Mouse (Mus musculus) stomach, embryonic 15.5 days (tissue): ENCODE data around the gene C130032M10Rik. TPM values are rescaled to one million over a fixed set of nuclear protein-coding genes. Genes with fewer than 3 reads are reported as not detected.

Source experiments
- ATAC-seq: fragments of 200-750 bp; cut with Nextera tagmentation; 2 replicates; pipeline ENCODE4 v1.8.0; 2017; ENCODE audit warnings: low read depth, moderate number of reproducible peaks, moderate TSS enrichment; ENCODE audit not compliant: insufficient read depth, low FRiP score
- H3K27ac ChIP-seq: fragments of 300-500 bp; sonication (generic); 2 replicates; pipeline ENCODE4 v1.5.1; 2015; ENCODE audit warnings: mild to moderate bottlenecking, inconsistent platforms
- H3K27me3 ChIP-seq: fragments of 300-500 bp; sonication (generic); replicated peaks from 2 replicates; pipeline ENCODE4 v1.6.1; 2015; ENCODE audit warnings: inconsistent platforms
- H3K36me3 ChIP-seq: fragments of 300-500 bp; sonication (generic); 2 replicates; pipeline ENCODE4 v1.6.1; 2015; ENCODE audit warnings: inconsistent platforms
- H3K4me1 ChIP-seq: fragments of 300-500 bp; sonication (generic); 2 replicates; pipeline ENCODE4 v1.6.1; 2015; ENCODE audit warnings: inconsistent platforms
- H3K4me2 ChIP-seq: fragments of 300-500 bp; sonication (generic); 2 replicates; pipeline ENCODE4 v1.6.1; 2015; ENCODE audit warnings: mild to moderate bottlenecking, inconsistent platforms
- H3K4me3 ChIP-seq: fragments of 300-500 bp; sonication (generic); replicated peaks from 2 replicates; pipeline ENCODE4 v1.5.1; 2015; ENCODE audit warnings: inconsistent platforms
- H3K9ac ChIP-seq: fragments of 300-500 bp; sonication (generic); 2 replicates; pipeline ENCODE4 v1.6.1; 2015; ENCODE audit warnings: inconsistent platforms
- H3K9me3 ChIP-seq: fragments of 300-500 bp; sonication (generic); 2 replicates; pipeline ENCODE4 v1.6.1; 2016; ENCODE audit warnings: inconsistent platforms
- WGBS: fragments of 180-500 bp; shearing (Covaris S2); methylation state at CpG from one replicate; pipeline ENCODE4 v1.1.7; 2015; 5-methylcytosine and 5-hydroxymethylcytosine counted together
- polyA plus RNA-seq: library from polyadenylated mRNA; unstranded; fragments of >200 nt; fragmentation: Nextera tagmentation; extraction: Ambion mirVana; gene quantifications from 2 replicates; pipeline ENCODE4 v1.2.1, GENCODE M21; 2015

The C130032M10Rik gene
- polyA plus RNA-seq, 1 experiment from 2014 or later = 0.19 TPM

DNA sequence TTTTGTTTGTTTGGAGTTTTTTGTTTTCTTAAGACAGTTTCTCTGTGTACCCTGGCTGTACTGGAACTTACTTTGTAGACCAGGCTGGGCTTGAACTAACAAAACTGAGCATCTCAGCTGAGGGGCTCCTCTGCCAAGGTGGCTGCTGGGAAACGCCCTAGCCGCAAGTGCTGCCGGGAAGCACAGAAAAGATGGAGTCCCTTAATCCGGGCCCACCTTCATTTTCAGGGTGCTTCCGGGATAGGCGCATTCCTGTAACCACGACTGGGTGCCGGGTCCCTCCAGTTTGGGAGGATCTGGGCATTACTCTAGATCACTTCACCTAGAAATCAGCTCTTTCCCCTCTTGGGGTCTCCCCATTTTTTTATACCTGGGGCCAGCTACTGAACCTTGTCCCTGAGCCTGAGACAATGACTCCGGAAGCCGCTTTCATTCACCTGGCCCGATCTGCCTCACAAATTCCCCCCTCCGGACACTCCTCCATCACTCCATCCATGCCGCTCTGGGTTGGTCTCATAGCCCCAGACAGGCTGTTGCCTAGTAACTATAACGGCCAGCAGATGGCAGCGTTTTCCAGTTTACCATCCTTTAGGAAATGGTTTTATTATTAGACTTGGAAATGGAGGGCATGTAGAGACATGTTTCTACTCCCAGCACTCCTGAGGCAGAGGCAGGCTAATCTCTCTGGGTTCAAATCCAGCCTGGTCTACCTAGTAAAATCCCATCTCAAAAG is 15.5 kb upstream of the C130032M10Rik start:
- ATAC-seq = no peak

GRCm38 (mm10) chr9:114501111-114501510 is 14.4 kb upstream of the C130032M10Rik start:
- ATAC-seq = no peak
- no peaks in the 10 kb centered on the region for H3K36me3 ChIP-seq
- 88% methylated on average over 7 of the region's 7 CpGs for WGBS

More for the DNA sequence above, 15.5 kb upstream of the C130032M10Rik start:
- H3K27ac ChIP-seq = no peak overlapping the region
- no peaks in the 10 kb centered on the region for H3K36me3 ChIP-seq
- 18% methylated on average over 15 of the region's 15 CpGs for WGBS
- no peak overlapping the region for H3K9ac ChIP-seq
- H3K4me1 ChIP-seq = no peaks in the 10 kb centered on the region
- no peak overlapping the region for H3K4me2 ChIP-seq
- H3K27me3 ChIP-seq = no peaks in the 10 kb centered on the region
- no peaks in the 10 kb centered on the region for H3K9me3 ChIP-seq
- no peak overlapping the region for H3K4me3 ChIP-seq

DNA sequence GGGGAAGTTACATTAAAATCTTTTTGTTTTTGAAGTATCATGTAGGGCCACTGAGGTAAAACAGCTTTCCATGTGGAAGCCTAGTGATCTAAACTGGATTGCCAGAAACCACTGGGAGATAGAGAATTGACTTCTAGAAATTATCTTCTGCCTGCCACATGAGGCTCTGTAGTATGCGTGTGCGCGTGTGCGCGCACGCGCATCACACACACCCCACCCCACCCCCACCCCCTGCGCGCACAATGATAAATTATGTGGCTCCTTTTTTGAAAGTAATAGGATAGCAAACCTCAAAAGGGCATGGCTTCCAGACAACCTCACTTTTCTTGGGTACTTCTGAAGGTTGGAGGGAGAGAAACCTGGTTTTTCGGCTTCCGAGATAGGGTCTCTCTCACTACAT is 13.6 kb upstream of the C130032M10Rik start:
- no peak for ATAC-seq
- Histone ChIP-seq H3K4me3 (no peak overlapping the region), H3K9ac (no peak overlapping the region), H3K27ac (no peak overlapping the region), H3K4me2 (no peak overlapping the region), H3K9me3 (no peaks in the 10 kb centered on the region), H3K27me3 (no peaks in the 10 kb centered on the region), H3K4me1 (no peaks in the 10 kb centered on the region), H3K36me3 (no peaks in the 10 kb centered on the region)
- 96% methylated on average over 11 of the region's 11 CpGs for WGBS

More at GRCm38 (mm10) chr9:114501111-114501510, 14.4 kb upstream of the C130032M10Rik start:
- Histone ChIP-seq H3K4me1 (no peaks in the 10 kb centered on the region), H3K4me2 (no peak overlapping the region), H3K27ac (no peak overlapping the region), H3K4me3 (no peak overlapping the region), H3K9ac (no peak overlapping the region), H3K9me3 (no peaks in the 10 kb centered on the region), H3K27me3 (no peaks in the 10 kb centered on the region)

GRCm38 (mm10) chr9:114502711-114503427 is 12.6 kb upstream of the C130032M10Rik start:
- no peak for ATAC-seq
- no peaks in the 10 kb centered on the region for H3K27me3 ChIP-seq
- H3K27ac ChIP-seq = no peak overlapping the region

GRCm38 (mm10) chr9:114504816-114505215 is 10.7 kb upstream of the C130032M10Rik start, which contains the start of gene Ccr4:
Ccr4 (minus strand) TSS chr9:114504916.
- ATAC-seq = no peak
- Histone ChIP-seq H3K4me3 (no peak within 1 kb of the TSS), H3K27me3 (no peaks in the 10 kb centered on the region), H3K9ac (no peak within 1 kb of the TSS), H3K9me3 (no peaks in the 10 kb centered on the region), H3K36me3 (no peaks in the 10 kb centered on the region; the same call in 1 of the 2 replicates), H3K4me1 (no peaks in the 10 kb centered on the region), H3K27ac (no peak within 1 kb of the TSS), H3K4me2 (no peak within 1 kb of the TSS)
- 81% methylated on average over 9 of the region's 9 CpGs for WGBS

More at GRCm38 (mm10) chr9:114502711-114503427, 12.6 kb upstream of the C130032M10Rik start:
- no peak overlapping the region for H3K4me3 ChIP-seq
- H3K36me3 ChIP-seq = no peaks in the 10 kb centered on the region
- no peaks in the 10 kb centered on the region for H3K4me1 ChIP-seq
- no peaks in the 10 kb centered on the region for H3K9me3 ChIP-seq
- H3K4me2 ChIP-seq = no peak overlapping the region
- 59% methylated on average over 15 of the region's 15 CpGs for WGBS
- H3K9ac ChIP-seq = no peak overlapping the region

GRCm38 (mm10) chr9:114506564-114506963 is 8.9 kb upstream of the C130032M10Rik start:
- WGBS = 58% methylated on average over 4 of the region's 4 CpGs

DNA sequence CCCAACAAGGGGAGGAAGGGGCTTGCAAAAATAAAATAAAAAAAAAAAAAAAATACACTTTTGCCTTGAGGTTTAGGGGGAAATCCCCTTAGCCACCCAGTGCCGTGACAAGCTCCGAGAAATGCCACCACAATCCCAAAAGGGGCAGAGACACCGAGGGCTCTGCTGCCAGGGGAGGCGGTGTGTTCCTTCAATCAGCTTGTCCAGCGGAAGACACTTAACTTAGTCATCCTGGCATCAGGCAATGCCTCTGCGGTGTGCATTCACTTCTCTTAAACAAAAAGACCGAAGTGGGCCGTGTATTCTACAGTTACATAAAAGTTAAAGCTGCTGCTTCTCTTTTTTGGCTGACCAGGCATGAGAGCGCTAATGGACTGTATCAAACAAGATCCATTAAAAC is 8.1 kb upstream of the C130032M10Rik start:
- H3K9me3 ChIP-seq = no peaks in the 10 kb centered on the region
- no peak overlapping the region for H3K4me2 ChIP-seq
- 90% methylated on average over 9 of the region's 9 CpGs for WGBS
- no peak for ATAC-seq
- H3K36me3 ChIP-seq = peaks cover 13% of the 10 kb centered on the region; the same call in 1 of the 2 replicates
- H3K4me3 ChIP-seq = no peak overlapping the region
- no peak overlapping the region for H3K27ac ChIP-seq
- H3K27me3 ChIP-seq = no peaks in the 10 kb centered on the region
- H3K4me1 ChIP-seq = no peaks in the 10 kb centered on the region
- H3K9ac ChIP-seq = no peak overlapping the region

More at GRCm38 (mm10) chr9:114506564-114506963, 8.9 kb upstream of the C130032M10Rik start:
- Histone ChIP-seq H3K4me2 (no peak overlapping the region), H3K9me3 (no peaks in the 10 kb centered on the region), H3K4me3 (no peak overlapping the region), H3K27me3 (no peaks in the 10 kb centered on the region), H3K9ac (no peak overlapping the region), H3K4me1 (no peaks in the 10 kb centered on the region), H3K36me3 (peaks cover 7% of the 10 kb centered on the region; the same call in 1 of the 2 replicates), H3K27ac (no peak overlapping the region)
- no peak for ATAC-seq

DNA sequence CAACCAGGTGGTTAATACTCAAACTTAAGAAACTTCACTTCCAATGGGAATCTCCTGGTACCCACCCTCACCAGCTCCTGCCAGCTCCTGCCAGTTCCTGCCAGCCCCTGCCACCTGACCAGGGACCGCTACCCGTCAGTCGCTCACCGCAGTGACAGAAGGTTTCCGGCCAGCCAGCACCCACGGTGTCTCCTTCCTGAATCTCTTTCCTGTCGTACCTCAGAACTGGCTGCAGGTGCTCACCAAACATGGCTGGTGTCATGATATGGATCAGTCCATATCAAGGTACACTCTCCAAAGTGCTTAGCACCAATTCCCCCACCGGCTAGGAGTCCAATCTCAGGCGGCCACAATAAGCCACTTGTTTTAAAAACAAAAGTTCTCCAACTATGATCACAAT is 5.7 kb upstream of the C130032M10Rik start:
- no peak overlapping the region for H3K27ac ChIP-seq
- no peak overlapping the region for H3K4me2 ChIP-seq
- no peaks in the 10 kb centered on the region for H3K4me1 ChIP-seq
- H3K27me3 ChIP-seq = no peaks in the 10 kb centered on the region
- H3K36me3 ChIP-seq = peaks cover 31% of the 10 kb centered on the region
- ATAC-seq = no peak
- peaks cover 6% of the 10 kb centered on the region; the same call in 1 of the 2 replicates for H3K9me3 ChIP-seq
- no peak overlapping the region for H3K9ac ChIP-seq
- H3K4me3 ChIP-seq = no peak overlapping the region
- 88% methylated on average over 9 of the region's 9 CpGs for WGBS

DNA sequence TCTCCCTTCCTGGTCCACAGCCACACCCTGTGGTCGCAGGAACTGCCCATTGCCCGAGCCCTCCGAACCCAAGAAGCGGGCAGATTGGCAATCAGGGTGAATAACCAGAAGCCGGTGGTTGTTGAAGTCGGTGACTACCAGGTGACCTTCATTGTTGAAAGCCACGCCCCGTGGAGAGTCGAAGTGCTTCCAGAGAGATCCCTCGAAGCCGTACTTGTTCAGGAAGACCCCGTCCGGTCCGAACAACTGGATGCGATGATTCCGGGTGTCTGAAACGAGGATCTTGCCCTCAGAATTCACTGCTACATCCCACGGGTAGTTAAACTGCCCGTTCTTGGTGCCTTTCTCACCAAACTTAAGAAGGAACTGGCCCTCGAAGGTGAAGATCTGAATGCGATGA is 2.7 kb upstream of the C130032M10Rik start:
- Histone ChIP-seq H3K27ac (no peak overlapping the region), H3K4me1 (no peaks in the 10 kb centered on the region), H3K4me2 (no peak overlapping the region), H3K27me3 (no peaks in the 10 kb centered on the region), H3K36me3 (peaks cover 31% of the 10 kb centered on the region), H3K9ac (no peak overlapping the region), H3K9me3 (peaks cover 6% of the 10 kb centered on the region; the same call in 1 of the 2 replicates), H3K4me3 (no peak overlapping the region)
- 97% methylated on average over 21 of the region's 21 CpGs for WGBS
- no peak for ATAC-seq

DNA sequence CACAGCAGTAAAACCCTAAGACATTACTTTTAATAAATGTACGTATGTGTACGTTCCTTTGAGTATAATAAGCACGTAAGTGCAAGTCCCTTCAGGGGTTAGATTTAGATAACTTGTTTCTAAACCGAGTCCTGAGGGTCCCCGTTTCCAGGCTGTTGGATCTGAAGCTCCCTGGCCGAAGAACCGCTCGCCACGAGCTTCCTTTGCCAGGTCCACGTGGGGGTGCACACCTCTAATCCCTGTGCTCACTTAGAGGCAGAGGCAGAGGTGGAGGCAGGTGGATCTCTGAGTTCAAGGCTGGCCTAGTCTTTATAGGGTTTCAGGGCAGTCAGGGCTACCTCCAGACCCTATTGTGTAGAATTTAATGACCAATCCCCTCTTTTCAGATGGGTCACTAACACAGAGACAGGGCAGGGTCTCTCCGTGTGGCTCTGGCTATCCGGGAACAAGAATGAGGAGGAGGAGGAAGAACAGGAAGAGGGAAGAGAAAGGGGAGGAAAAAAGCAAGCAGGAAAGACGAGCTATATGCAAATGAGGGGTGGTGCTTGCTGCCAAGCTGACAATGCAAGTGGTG is 2.5 kb downstream of the C130032M10Rik start:
- Histone ChIP-seq H3K9ac (no peak overlapping the region), H3K9me3 (peaks cover under 1% of the 10 kb centered on the region; the same call in 1 of the 2 replicates), H3K4me3 (no peak overlapping the region), H3K36me3 (peaks cover 12% of the 10 kb centered on the region), H3K27me3 (no peaks in the 10 kb centered on the region), H3K4me2 (no peak overlapping the region), H3K4me1 (no peaks in the 10 kb centered on the region), H3K27ac (no peak overlapping the region)
- 76% methylated on average over 13 of the region's 13 CpGs for WGBS
- no peak for ATAC-seq

- H3K4me3 ChIP-seq = no peak overlapping the region
- no peaks in the 10 kb centered on the region for H3K27me3 ChIP-seq
- WGBS = 61% methylated on average over 9 of the region's 9 CpGs
- no peak overlapping the region for H3K27ac ChIP-seq
- H3K4me2 ChIP-seq = no peak overlapping the region
- no peak overlapping the region for H3K9ac ChIP-seq
- H3K9me3 ChIP-seq = no peaks in the 10 kb centered on the region
- peaks cover 2% of the 10 kb centered on the region for H3K36me3 ChIP-seq
- no peaks in the 10 kb centered on the region for H3K4me1 ChIP-seq
- no peak for ATAC-seq
Observed at GRCm38 (mm10) chr9:114518812-114519477, 3.4 kb downstream of the C130032M10Rik start.
